Mouse (Mus musculus): ENCODE data around the gene Arpc2. TPM values are rescaled to one million over a fixed set of nuclear protein-coding genes. Genes with fewer than 3 reads are reported as not detected.
A peak's percentile ranks its signal among the peaks of the same experiment; 100 is the strongest.
"Not testable (repeated sequence)": the region's sequence is repeated elsewhere in the genome, so short reads cannot be mapped to it uniquely, and the experiment has no call there.

The Arpc2 gene
- total and polyA plus RNA-seq, 3 experiments, result 716 to 876 (median 746) TPM

GRCm38 (mm10) chr1:74282896-74283625 is 47.2 kb downstream of the Arpc2 start:
- Histone ChIP-seq H3K27me3 (ENCODE audit: insufficient read depth, low read length) (peaks cover 7% of the 10 kb centered on the region; the same call in 1 of the 2 replicates), H3K4me3 (ENCODE audit: low read depth, low read length) (no peak overlapping the region; the same call in 1 of the 2 replicates), H3K9me3 (replicated peaks) (no peaks in the 10 kb centered on the region), H3K36me3 (replicated peaks) (peaks cover 67% of the 10 kb centered on the region), H3K4me1 (ENCODE audit: insufficient read depth, low read depth, low read length) (peaks cover 67% of the 10 kb centered on the region)
- ATAC-seq (ENCODE audit: extremely low read depth, insufficient number of reproducible peaks, low FRiP score, poor library complexity, severe bottlenecking), result no peak
- TF ChIP-seq GATA1 (IDR thresholded peaks at IDR 0.05; ENCODE audit: borderline replicate concordance, low read length) (no peak), GATA2 (IDR thresholded peaks at IDR 0.05; ENCODE audit: borderline replicate concordance, low read depth, low read length) (no peak), TAL1 (conservative IDR thresholded peaks at IDR 0.05; ENCODE audit: low read depth, low read length) (no peak)
- DNase-seq (ENCODE audit: low spot score), result no peak

- peaks cover 70% of the 10 kb centered on the region for H3K36me3 ChIP-seq (replicated peaks)
- peak; percentile 23; the same call in 1 of the 2 replicates for ATAC-seq (ENCODE audit: extremely low read depth, insufficient number of reproducible peaks, low FRiP score, poor library complexity, severe bottlenecking)
Measured at GRCm38 (mm10) chr1:74283686-74284463, 48.0 kb downstream of the Arpc2 start.

DNA sequence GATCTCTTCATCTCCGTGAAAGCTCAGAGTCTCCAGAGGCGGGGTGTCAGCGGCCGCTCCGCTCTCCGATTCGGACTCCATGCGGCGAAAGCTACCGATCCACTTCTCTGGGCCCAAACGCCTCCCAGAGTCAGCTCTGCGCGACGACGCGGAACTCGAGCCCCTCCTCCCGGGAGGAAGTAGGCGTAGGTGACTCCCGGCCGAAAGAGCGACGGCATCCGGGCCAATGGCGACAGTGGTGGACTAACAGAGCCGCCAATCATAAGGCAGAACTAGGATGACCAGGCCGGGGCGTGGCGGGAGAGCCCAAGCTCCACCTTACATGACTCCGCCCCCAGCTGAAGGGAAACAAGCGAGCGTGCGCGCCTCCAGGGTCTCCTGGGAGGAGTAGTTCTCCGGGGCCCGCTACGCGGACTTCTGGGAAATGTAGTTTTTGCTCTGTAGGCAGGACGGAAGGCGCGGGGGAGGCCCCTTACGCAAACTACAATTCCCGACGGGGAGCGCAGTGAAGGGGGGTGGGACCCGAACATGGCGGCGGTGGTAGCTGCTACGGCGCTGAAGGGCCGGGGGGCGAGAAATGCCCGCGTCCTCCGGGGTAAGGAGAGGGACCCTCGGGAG is 48.8 kb downstream of the Arpc2 start, which contains the start of the genes Aamp and Pnkd:
Gene Aamp, minus strand, starts transcription at position 196 of the 618 bp plus-strand sequence.
Gene Pnkd, plus strand, starts transcription at position 388 of the 618 bp plus-strand sequence.
- ATAC-seq (ENCODE audit: extremely low read depth, insufficient number of reproducible peaks, low FRiP score, poor library complexity, severe bottlenecking) (peak; percentile 94), DNase-seq (ENCODE audit: low spot score) (peak; percentile 99)
- TF ChIP-seq TAL1 (conservative IDR thresholded peaks at IDR 0.05; ENCODE audit: low read depth, low read length), result no peak
- no peak for TF ChIP-seq GATA2 (IDR thresholded peaks at IDR 0.05; ENCODE audit: borderline replicate concordance, low read depth, low read length)
- no peak for TF ChIP-seq GATA1 (IDR thresholded peaks at IDR 0.05; ENCODE audit: borderline replicate concordance, low read length)
- no peak for TF ChIP-seq CTCF (IDR thresholded peaks at IDR 0.05; ENCODE audit: low read depth, low read length)
- TF ChIP-seq POLR2AphosphoS5 (IDR thresholded peaks at IDR 0.05; ENCODE audit: insufficient replicate concordance, low read depth, low read length), result no peak
- Histone ChIP-seq H3K27me3 (ENCODE audit: insufficient read depth, low read length) (no peaks in the 10 kb centered on the region), H3K36me3 (replicated peaks) (peaks cover 70% of the 10 kb centered on the region), H3K4me1 (ENCODE audit: insufficient read depth, low read depth, low read length) (peaks cover 69% of the 10 kb centered on the region), H3K9me3 (replicated peaks) (no peaks in the 10 kb centered on the region), H3K4me3 (ENCODE audit: low read depth, low read length) (peak within 1 kb of the TSS; percentile 79)

More at GRCm38 (mm10) chr1:74283686-74284463, 48.0 kb downstream of the Arpc2 start:
- H3K4me3 ChIP-seq (ENCODE audit: low read depth, low read length), result peak overlapping the region; percentile 79
- peak; percentile 81 for DNase-seq (ENCODE audit: low spot score)
- peaks cover 67% of the 10 kb centered on the region for H3K4me1 ChIP-seq (ENCODE audit: insufficient read depth, low read depth, low read length)
- no peaks in the 10 kb centered on the region for H3K9me3 ChIP-seq (replicated peaks)
- peaks cover 3% of the 10 kb centered on the region; the same call in 1 of the 2 replicates for H3K27me3 ChIP-seq (ENCODE audit: insufficient read depth, low read length)
- TF ChIP-seq POLR2AphosphoS5 (IDR thresholded peaks at IDR 0.05; ENCODE audit: insufficient replicate concordance, low read depth, low read length), result no peak
- no peak for TF ChIP-seq GATA1 (IDR thresholded peaks at IDR 0.05; ENCODE audit: borderline replicate concordance, low read length)
- TF ChIP-seq CTCF (IDR thresholded peaks at IDR 0.05; ENCODE audit: low read depth, low read length), result no peak
- no peak for TF ChIP-seq GATA2 (IDR thresholded peaks at IDR 0.05; ENCODE audit: borderline replicate concordance, low read depth, low read length)
- no peak for TF ChIP-seq TAL1 (conservative IDR thresholded peaks at IDR 0.05; ENCODE audit: low read depth, low read length)

DNA sequence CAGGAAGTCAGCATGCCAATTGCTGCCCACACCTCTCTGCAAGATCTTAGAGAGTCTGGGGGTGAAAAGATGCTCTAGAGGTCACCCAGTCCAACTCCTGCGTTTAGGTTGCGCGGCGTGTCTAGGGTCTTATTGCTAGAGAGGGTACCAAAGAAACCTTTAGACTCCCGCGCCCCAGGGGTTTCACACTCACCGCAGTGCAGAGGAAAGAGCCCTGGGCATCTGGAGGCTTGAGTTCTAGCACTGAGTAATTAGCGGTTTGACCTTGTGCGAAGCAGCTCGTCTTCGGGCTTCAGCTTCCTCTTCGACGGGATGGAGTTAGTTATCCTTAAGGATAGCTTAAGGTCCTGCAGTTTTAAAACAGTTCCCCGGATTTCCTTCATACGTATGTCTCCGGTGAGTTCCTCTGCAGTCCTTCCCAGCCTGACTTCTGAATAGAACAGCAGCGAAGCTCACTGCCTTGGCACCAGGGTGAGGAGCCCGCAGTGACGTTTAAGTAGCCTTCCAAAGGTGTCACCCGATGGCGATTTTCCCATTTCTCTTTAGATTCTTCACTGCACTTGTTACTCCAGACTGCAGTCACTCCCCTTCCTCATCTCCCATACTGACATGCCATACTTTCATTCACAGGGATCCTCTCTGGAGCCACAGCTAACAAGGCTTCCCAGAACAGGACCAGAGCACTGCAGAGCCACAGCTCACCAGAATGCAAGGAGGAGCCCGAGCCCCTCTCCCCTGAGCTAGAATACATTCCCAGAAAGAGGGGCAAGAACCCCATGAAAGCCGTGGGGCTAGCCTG is 49.5 kb downstream of the Arpc2 start:
- ATAC-seq (ENCODE audit: extremely low read depth, insufficient number of reproducible peaks, low FRiP score, poor library complexity, severe bottlenecking), result no peak

GRCm38 (mm10) chr1:74286869-74287607 is 51.2 kb downstream of the Arpc2 start:
- H3K9me3 ChIP-seq (replicated peaks); H3K4me3 ChIP-seq (ENCODE audit: low read depth, low read length); ATAC-seq (ENCODE audit: extremely low read depth, insufficient number of reproducible peaks, low FRiP score, poor library complexity, severe bottlenecking); H3K27me3 ChIP-seq (ENCODE audit: insufficient read depth, low read length); DNase-seq (ENCODE audit: low spot score): not testable (repeated sequence)
- TF ChIP-seq CTCF (IDR thresholded peaks at IDR 0.05; ENCODE audit: low read depth, low read length), result peak; percentile 34; the same call in 1 of the 2 replicates
- H3K4me1 ChIP-seq (ENCODE audit: insufficient read depth, low read depth, low read length), result peaks cover 57% of the 10 kb centered on the region
- peaks cover 70% of the 10 kb centered on the region for H3K36me3 ChIP-seq (replicated peaks)

More for the DNA sequence above, 49.5 kb downstream of the Arpc2 start:
- H3K9me3 ChIP-seq (replicated peaks), result no peaks in the 10 kb centered on the region
- H3K4me1 ChIP-seq (ENCODE audit: insufficient read depth, low read depth, low read length), result peaks cover 66% of the 10 kb centered on the region
- H3K27me3 ChIP-seq (ENCODE audit: insufficient read depth, low read length), result no peaks in the 10 kb centered on the region
- TF ChIP-seq GATA1 (IDR thresholded peaks at IDR 0.05; ENCODE audit: borderline replicate concordance, low read length) (no peak), POLR2AphosphoS5 (IDR thresholded peaks at IDR 0.05; ENCODE audit: insufficient replicate concordance, low read depth, low read length) (no peak), GATA2 (IDR thresholded peaks at IDR 0.05; ENCODE audit: borderline replicate concordance, low read depth, low read length) (no peak), CTCF (IDR thresholded peaks at IDR 0.05; ENCODE audit: low read depth, low read length) (no peak), TAL1 (conservative IDR thresholded peaks at IDR 0.05; ENCODE audit: low read depth, low read length) (no peak)
- DNase-seq (ENCODE audit: low spot score), result peak; percentile 21
- peak overlapping the region; percentile 79 for H3K4me3 ChIP-seq (ENCODE audit: low read depth, low read length)
- H3K36me3 ChIP-seq (replicated peaks), result peaks cover 70% of the 10 kb centered on the region
